Comparison of ENCODE assay signal across 8 mouse cellular contexts in genomic region chr5:115534290-115534731, GRCm38 (mm10). TPM values are rescaled to one million over a fixed set of nuclear protein-coding genes. Genes with fewer than 3 reads are reported as not detected.
A peak's percentile ranks its signal among the peaks of the same experiment; 100 is the strongest.
DNase-seq lines count a peak whose midpoint lies in the region; ATAC-seq and TF ChIP-seq lines count a peak whose summit lies in the region.

No protein-coding gene starts in this region.

- no peaks in the 10 kb centered on the region for H3K27me3 ChIP-seq in forebrain, embryonic 11.5 days (ENCODE audit: control insufficient read depth, insufficient read depth, low read length)
- no peaks in the 10 kb centered on the region for H3K27me3 ChIP-seq in forebrain, postnatal 0 days (ENCODE audit: insufficient read depth, low read length)
- H3K27me3 ChIP-seq in heart, adult 2 months (ENCODE audit: control insufficient read depth, insufficient read depth, low read length): no peaks in the 10 kb centered on the region
- no peaks in the 10 kb centered on the region for H3K27me3 ChIP-seq in kidney, postnatal 0 days (ENCODE audit: insufficient read depth, low read length)

- intact Hi-C loops in heart, adult 2 months (cut with DNase I): loop anchor here (2.0 kb wide), 1 partner anchor 14 kb away; no protein-coding TSS in a partner anchor
- intact Hi-C loops in left cerebral cortex, postnatal 14 days (cut with DNase I): no loop called here

- no peak for TF ChIP-seq POLR2A in heart, adult 2 months (IDR thresholded peaks at IDR 0.05; ENCODE audit: insufficient read depth, low read depth, low read length)

- H3K4me3 ChIP-seq in forebrain, embryonic 11.5 days (ENCODE audit: low read depth, low read length): no peak overlapping the region
- H3K4me3 ChIP-seq in forebrain, postnatal 0 days (ENCODE audit: low read depth, low read length): no peak overlapping the region
- H3K4me3 ChIP-seq in heart, adult 2 months: no peak overlapping the region; the same call in 1 of the 2 replicates
- no peak overlapping the region for H3K4me3 ChIP-seq in kidney, postnatal 0 days (replicated peaks; ENCODE audit: low read depth, low read length)

- no peak for DNase-seq in forebrain, embryonic 11.5 days (ENCODE audit: low spot score)
- DNase-seq in forebrain, postnatal 0 days: no peak
- peak; percentile 47 for DNase-seq in MN1 (ENCODE audit: low spot score)
- peak; percentile 72 to 84 for DNase-seq in heart, adult 2 months
- DNase-seq in kidney, postnatal 0 days (ENCODE audit: low spot score): peak; percentile 45
- peak; percentile 64 for DNase-seq in yolk sac, embryonic 10.5 days (ENCODE audit: low spot score)
- DNase-seq in left cerebral cortex, postnatal 14 days (ENCODE audit: low spot score in 2 of 2): no peak
- DNase-seq in embryo, embryonic 10.5 days (ENCODE audit: low spot score): no peak

- peak overlapping the region; percentile 24 for H3K9ac ChIP-seq in forebrain, embryonic 11.5 days (ENCODE audit: low read length)
- no peak overlapping the region for H3K9ac ChIP-seq in forebrain, postnatal 0 days
- H3K9ac ChIP-seq in heart, adult 2 months (ENCODE audit: low read depth, low read length): peak overlapping the region; percentile 7; the same call in 1 of the 2 replicates
- H3K9ac ChIP-seq in kidney, postnatal 0 days (ENCODE audit: low read depth, low read length): no peak overlapping the region

- 19% methylated on average over 16 of the region's 16 CpGs for WGBS in forebrain, embryonic 11.5 days
- 29% methylated on average over 16 of the region's 16 CpGs for WGBS in forebrain, postnatal 0 days
- WGBS in heart, adult 2 months: 25% methylated on average over 16 of the region's 16 CpGs
- WGBS in kidney, postnatal 0 days: 21% methylated on average over 16 of the region's 16 CpGs

- no peak overlapping the region for H3K27ac ChIP-seq in forebrain, embryonic 11.5 days (ENCODE audit: low read depth, low read length)
- H3K27ac ChIP-seq in forebrain, postnatal 0 days (ENCODE audit: low read depth, low read length): no peak overlapping the region
- peak overlapping the region; percentile 72 for H3K27ac ChIP-seq in heart, adult 2 months
- H3K27ac ChIP-seq in kidney, postnatal 0 days: peak overlapping the region; percentile 60; the same call in 1 of the 2 replicates

- H3K4me1 ChIP-seq in forebrain, embryonic 11.5 days (replicated peaks; ENCODE audit: control insufficient read depth, insufficient read depth, low read length): peaks cover 16% of the 10 kb centered on the region; the same call in 1 of the 2 replicates
- no peaks in the 10 kb centered on the region for H3K4me1 ChIP-seq in forebrain, postnatal 0 days (ENCODE audit: insufficient read depth)
- H3K4me1 ChIP-seq in heart, adult 2 months (ENCODE audit: control insufficient read depth, insufficient read depth, low read length): peaks cover 55% of the 10 kb centered on the region
- peaks cover 74% of the 10 kb centered on the region for H3K4me1 ChIP-seq in kidney, postnatal 0 days (replicated peaks; ENCODE audit: insufficient read depth, low read length)

- no peaks in the 10 kb centered on the region for H3K9me3 ChIP-seq in forebrain, embryonic 11.5 days (ENCODE audit: control insufficient read depth, low read length)
- H3K9me3 ChIP-seq in forebrain, postnatal 0 days (ENCODE audit: low read length): no peaks in the 10 kb centered on the region
- H3K9me3 ChIP-seq in kidney, postnatal 0 days (replicated peaks; ENCODE audit: low read length): no peaks in the 10 kb centered on the region

- TF ChIP-seq CTCF in forebrain, postnatal 0 days (IDR thresholded peaks at IDR 0.05; ENCODE audit: low read depth): no peak
- TF ChIP-seq CTCF in heart, adult 2 months (IDR thresholded peaks at IDR 0.05): no peak
- TF ChIP-seq CTCF in kidney, postnatal 0 days (IDR thresholded peaks at IDR 0.05; ENCODE audit: low read depth): no peak

- TF ChIP-seq EP300 in heart, adult 2 months (IDR thresholded peaks at IDR 0.05; ENCODE audit: insufficient read depth, low read depth, low read length): 0 out of 2 replicates have a peak, but pooled peaks have one; percentile 51

- no peaks in the 10 kb centered on the region for H3K36me3 ChIP-seq in forebrain, embryonic 11.5 days (ENCODE audit: control insufficient read depth, insufficient read depth, low read length)
- H3K36me3 ChIP-seq in forebrain, postnatal 0 days (ENCODE audit: insufficient read depth): no peaks in the 10 kb centered on the region
- peaks cover 3% of the 10 kb centered on the region; the same call in 1 of the 2 replicates for H3K36me3 ChIP-seq in heart, adult 2 months (ENCODE audit: control insufficient read depth, insufficient read depth, low read length)
- H3K36me3 ChIP-seq in kidney, postnatal 0 days (ENCODE audit: insufficient read depth, low read length): no peaks in the 10 kb centered on the region

- no peak for ATAC-seq in forebrain, embryonic 11.5 days (replicated peaks; ENCODE audit: low FRiP score)
- ATAC-seq in forebrain, postnatal 0 days: no peak
- no peak for ATAC-seq in kidney, postnatal 0 days (replicated peaks; ENCODE audit: low FRiP score, low read depth)

- peaks cover 2% of the 10 kb centered on the region for H3K79me2 ChIP-seq in heart, adult 2 months (replicated peaks; ENCODE audit: control insufficient read depth, insufficient read depth, low read length)

- no peak overlapping the region for H3K4me2 ChIP-seq in forebrain, embryonic 11.5 days (ENCODE audit: low read depth, low read length, severe bottlenecking)
- H3K4me2 ChIP-seq in forebrain, postnatal 0 days (ENCODE audit: low read depth): no peak overlapping the region
- H3K4me2 ChIP-seq in kidney, postnatal 0 days (ENCODE audit: low read length): no peak overlapping the region; the same call in 1 of the 2 replicates

RNA-seq across cellular contexts. Expression of gene Rplp0, which starts 25.0 kb away (rescaled TPM):
- 1,156 and 1,197 TPM in 2 replicates for polyA plus RNA-seq in forebrain, embryonic 11.5 days (2014; fragmentation: Nextera tagmentation; extraction: Ambion mirVana)
- total RNA-seq in forebrain, postnatal 0 days (2014; rRNA removed): 1,794 and 2,056 TPM in 2 replicates
- polyA plus RNA-seq in forebrain, postnatal 0 days (2015; fragmentation: Nextera tagmentation; extraction: Ambion mirVana): 842 and 978 TPM in 2 replicates
- total RNA-seq in heart, adult 2 months (2021): 100 to 1,000 TPM; 587 to 705 TPM
- polyA plus RNA-seq in heart, adult 2 months (2012; rRNA removed): 1,240 and 1,274 TPM in 2 replicates
- polyA plus RNA-seq in kidney, postnatal 0 days (2015; fragmentation: Nextera tagmentation; extraction: Ambion mirVana): 1,459 and 1,525 TPM in 2 replicates
- 100 to 1,000 TPM; 286 to 303 TPM for total RNA-seq in left cerebral cortex, postnatal 14 days (2021)

RNA-seq across cellular contexts. Expression of gene Pxn, which starts 27.8 kb away (rescaled TPM):
- polyA plus RNA-seq in forebrain, embryonic 11.5 days (2014; fragmentation: Nextera tagmentation; extraction: Ambion mirVana): 11.9 and 12.3 TPM in 2 replicates
- 23.5 and 29.8 TPM in 2 replicates for total RNA-seq in forebrain, postnatal 0 days (2014; rRNA removed)
- 14.1 and 14.8 TPM in 2 replicates for polyA plus RNA-seq in forebrain, postnatal 0 days (2015; fragmentation: Nextera tagmentation; extraction: Ambion mirVana)
- 10 to 100 TPM; 35.9 to 37.1 TPM for total RNA-seq in heart, adult 2 months (2021)
- 51.9 and 56.5 TPM in 2 replicates for polyA plus RNA-seq in heart, adult 2 months (2012; rRNA removed)
- polyA plus RNA-seq in kidney, postnatal 0 days (2015; fragmentation: Nextera tagmentation; extraction: Ambion mirVana): 48.3 and 53.1 TPM in 2 replicates
- total RNA-seq in left cerebral cortex, postnatal 14 days (2021): 10 to 100 TPM; 20.8 to 22.1 TPM

RNA-seq across cellular contexts. Expression of gene Gcn1l1, which starts 30.7 kb away (rescaled TPM):
- polyA plus RNA-seq in forebrain, embryonic 11.5 days (2014; fragmentation: Nextera tagmentation; extraction: Ambion mirVana): 54.8 and 62.4 TPM in 2 replicates
- total RNA-seq in forebrain, postnatal 0 days (2014; rRNA removed): 51.9 and 74.4 TPM in 2 replicates
- 19.4 and 22.4 TPM in 2 replicates for polyA plus RNA-seq in forebrain, postnatal 0 days (2015; fragmentation: Nextera tagmentation; extraction: Ambion mirVana)
- 10 to 100 TPM; 34.2 to 40.1 TPM for total RNA-seq in heart, adult 2 months (2021)
- polyA plus RNA-seq in heart, adult 2 months (2012; rRNA removed): 21.5 and 34.6 TPM in 2 replicates
- 20.7 and 24.5 TPM in 2 replicates for polyA plus RNA-seq in kidney, postnatal 0 days (2015; fragmentation: Nextera tagmentation; extraction: Ambion mirVana)
- total RNA-seq in left cerebral cortex, postnatal 14 days (2021): 10 to 100 TPM; 64.0 to 69.7 TPM

RNA-seq across cellular contexts. Expression of gene Sirt4, which starts 49.8 kb away (rescaled TPM):
- polyA plus RNA-seq in forebrain, embryonic 11.5 days (2014; fragmentation: Nextera tagmentation; extraction: Ambion mirVana): 20.6 and 22.0 TPM in 2 replicates
- 34.5 and 36.3 TPM in 2 replicates for total RNA-seq in forebrain, postnatal 0 days (2014; rRNA removed)
- polyA plus RNA-seq in forebrain, postnatal 0 days (2015; fragmentation: Nextera tagmentation; extraction: Ambion mirVana): 18.3 and 18.8 TPM in 2 replicates
- total RNA-seq in heart, adult 2 months (2021): 10 to 100 TPM; 15.3 to 18.8 TPM
- polyA plus RNA-seq in heart, adult 2 months (2012; rRNA removed): 25.1 and 31.3 TPM in 2 replicates
- 19.6 and 20.2 TPM in 2 replicates for polyA plus RNA-seq in kidney, postnatal 0 days (2015; fragmentation: Nextera tagmentation; extraction: Ambion mirVana)
- total RNA-seq in left cerebral cortex, postnatal 14 days (2021): 10 to 100 TPM; 27.4 to 27.7 TPM

Comparison
In these comparisons a context has a peak if more than half of its experiments do, and no peak if none do; other contexts are left out.
1. H3K9ac ChIP-seq: peak in forebrain, embryonic 11.5 days (single experiment) and heart, adult 2 months (single experiment); none in forebrain, postnatal 0 days (single experiment) and kidney, postnatal 0 days (single experiment).
2. DNase-seq: peak in MN1 (single experiment), heart, adult 2 months (2 of 2), kidney, postnatal 0 days (single experiment) and yolk sac, embryonic 10.5 days (single experiment); none in forebrain, embryonic 11.5 days (single experiment), forebrain, postnatal 0 days (single experiment), left cerebral cortex, postnatal 14 days (0 of 2) and embryo, embryonic 10.5 days (single experiment).
3. H3K27ac ChIP-seq: peak in heart, adult 2 months (single experiment) and kidney, postnatal 0 days (single experiment); none in forebrain, embryonic 11.5 days (single experiment) and forebrain, postnatal 0 days (single experiment).